Mouse (Mus musculus) megakaryocyte, embryonic 14.5 days (primary cell): ENCODE results near the gene Tpt1.

Experiments
- FLI1 ChIP-seq: IDR thresholded peaks from 2 replicates; pipeline ENCODE4 v1.6.1; 2012; ENCODE audit warnings: low read length, inconsistent platforms, mixed read lengths
- GATA1 ChIP-seq: IDR thresholded peaks from 3 replicates; pipeline ENCODE4 v1.6.1; 2012; ENCODE audit warnings: mixed read lengths, low read length, inconsistent platforms, borderline replicate concordance

DNA sequence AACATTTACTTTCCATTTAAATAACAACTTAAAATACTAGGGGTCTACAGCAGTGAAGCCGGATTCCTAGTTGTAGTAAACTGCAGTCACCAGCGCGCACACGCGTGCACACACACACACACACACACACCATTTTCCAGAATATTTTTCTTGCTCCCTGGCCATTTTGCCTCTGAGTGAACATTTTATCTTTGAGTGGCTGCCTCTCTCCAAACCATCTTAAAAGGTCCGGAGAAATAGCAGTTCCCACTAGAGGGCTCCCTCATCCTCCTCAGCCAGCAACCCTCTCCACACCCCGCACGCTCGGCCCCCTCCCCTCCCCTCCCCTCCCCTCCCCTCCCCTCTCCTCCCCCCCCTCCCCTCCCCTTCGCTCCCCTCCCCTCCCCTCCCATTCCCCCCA lies 25.7 kb downstream of the Tpt1 start:
- no peak for TF ChIP-seq GATA1
- TF ChIP-seq FLI1: no peak
